Mouse (Mus musculus): ENCODE data around the gene Rbfox1. TPM values are rescaled to one million over a fixed set of nuclear protein-coding genes. Genes with fewer than 3 reads are reported as not detected.

Rbfox1 gene
- total and polyA plus RNA-seq, 3 experiments = not detected

DNA sequence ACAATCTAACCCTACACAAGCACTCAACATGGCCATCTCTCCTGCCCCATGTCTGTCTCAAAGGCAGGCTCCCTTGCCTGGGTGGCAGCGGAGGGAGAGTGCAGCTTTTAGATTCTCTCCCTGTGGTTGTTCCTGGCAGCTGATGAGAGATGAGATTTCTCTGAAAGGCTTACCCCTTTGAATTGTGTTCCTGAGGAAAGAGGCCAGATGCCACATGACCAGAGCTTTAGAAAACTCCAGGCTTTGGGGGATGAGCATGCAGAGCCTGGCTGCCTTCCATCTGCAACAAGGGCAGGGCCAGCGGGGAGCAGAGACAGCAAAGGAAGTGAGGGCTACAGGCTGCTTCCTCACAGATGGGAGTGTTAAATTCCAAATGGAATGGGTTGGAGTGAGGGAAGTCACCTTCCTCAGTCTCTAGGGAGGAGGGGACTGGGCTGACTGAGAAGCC is 26.7 kb downstream of the Rbfox1 start:
- H3K9me3 ChIP-seq (replicated peaks; ENCODE audit: insufficient read depth, low read length) = no peaks in the 10 kb centered on the region

DNA sequence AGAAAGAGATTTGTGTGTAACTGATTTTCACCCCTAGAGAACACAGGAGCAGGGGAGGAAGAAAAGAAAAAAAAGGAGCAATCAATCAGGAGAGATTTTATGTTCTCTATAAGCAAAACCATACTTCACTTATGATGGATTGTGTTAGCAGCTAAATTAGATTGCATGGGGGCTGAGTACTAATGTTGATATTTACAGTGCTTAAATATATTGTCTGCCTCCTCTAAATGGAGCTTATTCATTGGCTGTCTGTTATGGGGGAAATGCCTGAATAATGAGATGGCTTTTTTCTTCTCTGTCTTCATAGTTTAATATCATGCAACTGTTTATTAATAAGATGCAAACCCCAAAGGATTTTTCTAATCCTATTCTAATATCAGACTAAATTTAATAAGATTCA is 32.8 kb downstream of the Rbfox1 start:
- no peak overlapping the region for H3K27ac ChIP-seq (ENCODE audit: control insufficient read depth, low read depth, low read length)
- H3K79me2 ChIP-seq (ENCODE audit: control insufficient read depth, insufficient read depth, low read length, poor library complexity) = no peaks in the 10 kb centered on the region
- no peaks in the 10 kb centered on the region for H3K36me3 ChIP-seq (ENCODE audit: control insufficient read depth in 1 of 2, insufficient read depth in 2 of 2, low read length in 2 of 2)
- H3K9me3 ChIP-seq (replicated peaks; ENCODE audit: insufficient read depth, low read length) = no peaks in the 10 kb centered on the region
- no peak overlapping the region for H3K9ac ChIP-seq (ENCODE audit: control insufficient read depth, low read depth, low read length, poor library complexity, severe bottlenecking)
- H3K4me3 ChIP-seq (ENCODE audit: control insufficient read depth in 1 of 2, insufficient read depth in 1 of 2, low read depth in 2 of 2, low read length in 2 of 2) = no peak overlapping the region
- no peaks in the 10 kb centered on the region for H3K4me1 ChIP-seq (ENCODE audit: control insufficient read depth in 1 of 2, insufficient read depth in 2 of 2, low read length in 2 of 2)
- no peaks in the 10 kb centered on the region for H3K27me3 ChIP-seq (ENCODE audit: control insufficient read depth in 1 of 2, insufficient read depth in 2 of 2, low read length in 2 of 2)
- no peak for DNase-seq (ENCODE audit: low read depth, low spot score)
- TF ChIP-seq UBTF (IDR thresholded peaks at IDR 0.05; ENCODE audit: borderline replicate concordance, insufficient read depth, low read depth, low read length) (no peak), RAD21 (IDR thresholded peaks at IDR 0.05; ENCODE audit: low read depth, low read length) (no peak), HCFC1 (IDR thresholded peaks at IDR 0.05; ENCODE audit: low read depth, low read length) (no peak), CHD1 (IDR thresholded peaks at IDR 0.05; ENCODE audit: low read depth, low read length) (no peak), MYC (IDR thresholded peaks at IDR 0.05; ENCODE audit: low read depth, low read length) (no peak), SIN3A (IDR thresholded peaks at IDR 0.05; ENCODE audit: low read length) (no peak), KAT2A (conservative IDR thresholded peaks at IDR 0.05; ENCODE audit: low read depth, low read length) (no peak), ZMIZ1 (IDR thresholded peaks at IDR 0.05; ENCODE audit: low read depth, low read length) (no peak), TBP (IDR thresholded peaks at IDR 0.05; ENCODE audit: low read depth, low read length) (no peak), RCOR1 (IDR thresholded peaks at IDR 0.05; ENCODE audit: low read depth, low read length) (no peak), CTCF (IDR thresholded peaks at IDR 0.05 in 2 of 3, conservative IDR thresholded peaks at IDR 0.05 in 1 of 3; ENCODE audit: control insufficient read depth in 1 of 3, insufficient read depth in 1 of 3, low read depth in 2 of 3, low read length in 3 of 3, poor library complexity in 1 of 3, severe bottlenecking in 1 of 3) (no peak), POLR2A (IDR thresholded peaks at IDR 0.05; ENCODE audit: control insufficient read depth in 1 of 2, insufficient read depth in 1 of 2, low read depth in 1 of 2, low read length in 2 of 2, poor library complexity in 1 of 2) (no peak), TAL1 (IDR thresholded peaks at IDR 0.05; ENCODE audit: low read length) (no peak), MXI1 (IDR thresholded peaks at IDR 0.05; ENCODE audit: low read depth, low read length) (no peak), BHLHE40 (IDR thresholded peaks at IDR 0.05; ENCODE audit: borderline replicate concordance, low read depth, low read length) (no peak), E2F4 (IDR thresholded peaks at IDR 0.05; ENCODE audit: borderline replicate concordance, low read depth, low read length) (no peak), ZNF384 (IDR thresholded peaks at IDR 0.05; ENCODE audit: low read depth, low read length) (no peak), GABPA (IDR thresholded peaks at IDR 0.05; ENCODE audit: low read depth, low read length) (no peak), ETS1 (IDR thresholded peaks at IDR 0.05; ENCODE audit: low read depth, low read length) (no peak)

More for the DNA sequence above, 26.7 kb downstream of the Rbfox1 start:
- no peaks in the 10 kb centered on the region for H3K27me3 ChIP-seq (ENCODE audit: control insufficient read depth in 1 of 2, insufficient read depth in 2 of 2, low read length in 2 of 2)
- H3K4me3 ChIP-seq (ENCODE audit: control insufficient read depth in 1 of 2, insufficient read depth in 1 of 2, low read depth in 2 of 2, low read length in 2 of 2) = no peak overlapping the region
- H3K9ac ChIP-seq (ENCODE audit: control insufficient read depth, low read depth, low read length, poor library complexity, severe bottlenecking) = no peak overlapping the region
- no peaks in the 10 kb centered on the region for H3K36me3 ChIP-seq (ENCODE audit: control insufficient read depth in 1 of 2, insufficient read depth in 2 of 2, low read length in 2 of 2)
- H3K4me1 ChIP-seq (ENCODE audit: control insufficient read depth in 1 of 2, insufficient read depth in 2 of 2, low read length in 2 of 2) = no peaks in the 10 kb centered on the region
- H3K79me2 ChIP-seq (ENCODE audit: control insufficient read depth, insufficient read depth, low read length, poor library complexity) = no peaks in the 10 kb centered on the region
- no peak for TF ChIP-seq CHD2 (IDR thresholded peaks at IDR 0.05; ENCODE audit: low read length)
- no peak for TF ChIP-seq HCFC1 (IDR thresholded peaks at IDR 0.05; ENCODE audit: low read depth, low read length)
- no peak for TF ChIP-seq ETS1 (IDR thresholded peaks at IDR 0.05; ENCODE audit: low read depth, low read length)
- TF ChIP-seq RAD21 (IDR thresholded peaks at IDR 0.05; ENCODE audit: low read depth, low read length) = no peak
- no peak overlapping the region for H3K27ac ChIP-seq (ENCODE audit: control insufficient read depth, low read depth, low read length)
- no peak for DNase-seq (ENCODE audit: low read depth, low spot score)
